Mouse (Mus musculus) olfactory bulb, adult 2 months (tissue): ENCODE results near the gene Satb2. TPM values are rescaled to one million over a fixed set of nuclear protein-coding genes. Genes with fewer than 3 reads are reported as not detected.

Experiments used
- H3K27ac ChIP-seq: fragments of 200-500 bp; 2 replicates; pipeline ENCODE4 v1.5.1; 2012; ENCODE audit warnings: low read depth, low read length; ENCODE audit not compliant: insufficient read depth
- H3K4me1 ChIP-seq: fragments of 200-500 bp; 2 replicates; pipeline ENCODE4 v1.6.1; 2012; ENCODE audit warnings: low read length; ENCODE audit not compliant: control insufficient read depth, insufficient read depth
- H3K4me3 ChIP-seq: fragments of 200-500 bp; 2 replicates; pipeline ENCODE4 v1.5.1; 2012; ENCODE audit warnings: mild to moderate bottlenecking, low read depth, low read length, moderate library complexity; ENCODE audit not compliant: insufficient read depth
- CTCF ChIP-seq: fragments of 200-500 bp; IDR thresholded peaks from 2 replicates; pipeline ENCODE4 v1.5.1; 2012; ENCODE audit warnings: low read depth, mild to moderate bottlenecking, low read length, moderate library complexity; ENCODE audit not compliant: insufficient read depth
- POLR2A ChIP-seq: fragments of 200-500 bp; IDR thresholded peaks from 2 replicates; pipeline ENCODE4 v1.6.1; 2012; ENCODE audit warnings: mild to moderate bottlenecking, low read depth, low read length, moderate library complexity; ENCODE audit not compliant: insufficient read depth
- WGBS: fragments of 180-500 bp; shearing (Covaris S2); methylation state at CpG from one replicate; pipeline ENCODE4 v1.1.7; 2018; 5-methylcytosine and 5-hydroxymethylcytosine counted together
- polyA plus RNA-seq: library from polyadenylated mRNA; stranded (reverse); fragments of >200 nt; gene quantifications from 2 replicates; pipeline ENCODE4 v1.2.4, GENCODE M21; 2012; ENCODE audit warnings: low replicate concordance; ENCODE audit not compliant: missing spikeins, insufficient read depth, insufficient read length

Satb2 gene
- polyA plus RNA-seq, 1 experiment, result not detected

DNA sequence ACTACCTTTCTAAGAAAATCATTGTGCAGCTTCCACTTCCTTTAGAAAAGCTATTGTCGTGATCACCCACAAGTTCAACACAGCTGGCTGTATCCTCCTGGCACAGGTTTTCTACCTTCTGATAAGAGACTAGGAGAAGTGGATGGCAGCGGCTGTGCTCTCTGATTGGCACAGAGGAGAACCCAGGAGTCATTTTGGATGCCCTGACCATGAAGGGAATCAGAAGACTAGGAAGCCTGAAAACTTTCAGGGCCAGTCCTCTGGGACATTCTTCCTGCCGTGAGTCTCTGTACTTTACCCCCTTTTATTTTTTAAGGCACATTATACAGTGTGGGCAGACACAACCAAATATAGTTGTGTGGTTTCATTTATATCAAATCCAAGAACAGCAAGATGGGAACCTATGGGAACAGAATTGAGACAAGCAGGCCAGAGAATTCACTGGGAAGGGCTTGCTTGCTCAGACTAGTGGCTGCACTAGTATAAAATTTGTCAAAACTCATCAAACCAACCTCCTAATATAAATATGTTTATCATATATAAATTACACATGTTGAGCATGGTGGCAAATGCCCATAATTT, 77.7 kb downstream of the Satb2 start:
- no peak overlapping the region for H3K4me3 ChIP-seq
- no peak for TF ChIP-seq POLR2A
- no peak for TF ChIP-seq CTCF
- H3K27ac ChIP-seq, result no peak overlapping the region
- H3K4me1 ChIP-seq, result no peaks in the 10 kb centered on the region
- WGBS, result 87% methylated on average over 3 of the region's 3 CpGs

DNA sequence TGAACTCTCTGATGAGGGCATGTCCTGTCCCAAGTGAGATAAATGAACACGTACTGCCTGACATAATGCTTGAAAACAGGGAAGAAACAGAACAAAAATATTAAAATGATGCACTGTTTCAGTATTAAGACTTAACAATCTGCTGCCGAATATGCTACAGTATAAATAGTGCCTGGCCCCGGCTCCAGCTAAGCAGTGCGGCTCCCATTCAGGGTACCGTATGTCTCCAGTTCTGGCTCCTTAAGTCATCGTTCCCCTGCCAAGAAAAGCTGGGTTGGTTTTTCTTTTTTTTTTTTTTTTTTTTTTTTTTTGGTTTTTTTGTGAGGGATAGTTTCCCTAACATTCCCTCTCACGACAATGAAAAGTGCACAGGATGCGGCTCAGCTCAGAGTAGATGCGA, 78.3 kb downstream of the Satb2 start:
- TF ChIP-seq CTCF (no peak), POLR2A (no peak)
- Histone ChIP-seq H3K4me3 (no peak overlapping the region), H3K4me1 (no peaks in the 10 kb centered on the region), H3K27ac (no peak overlapping the region)
- 82% methylated on average over 9 of the region's 9 CpGs for WGBS

DNA sequence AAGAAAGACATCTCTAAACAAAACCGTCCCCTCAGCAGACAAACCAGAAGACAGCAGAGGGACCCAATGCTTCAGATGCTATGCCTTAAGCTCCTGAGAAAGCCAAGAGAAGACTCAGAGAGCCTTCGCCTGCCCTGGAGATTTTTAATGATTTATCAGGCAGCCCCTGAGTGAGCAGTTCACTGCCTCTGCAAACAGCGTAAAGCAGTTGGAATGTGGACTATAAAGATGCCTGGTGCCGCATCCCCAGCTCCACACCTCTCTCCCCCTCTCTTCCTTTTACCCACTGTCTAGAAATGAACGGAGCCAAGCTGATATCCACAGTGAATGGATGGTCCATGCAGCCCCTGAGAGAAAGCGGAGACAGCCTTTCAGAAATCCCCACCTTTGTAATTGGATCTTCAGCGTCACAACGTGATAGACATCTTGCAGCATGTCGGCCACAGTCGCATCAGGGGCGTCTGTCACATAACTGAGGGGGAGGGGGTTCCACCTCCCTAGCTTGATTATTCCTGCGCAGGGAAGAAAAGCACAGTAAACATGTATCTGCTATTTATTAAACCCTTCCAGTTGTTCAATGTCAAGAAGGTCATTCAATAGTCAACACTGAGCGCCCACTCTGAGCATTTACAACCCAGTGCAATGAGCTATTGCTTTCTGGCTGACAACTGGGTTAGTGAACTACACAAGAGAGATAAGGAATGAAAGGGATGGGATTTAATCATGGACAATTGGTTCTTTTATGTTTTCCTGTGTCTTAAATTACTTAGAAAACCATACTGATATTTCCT, 79.6 kb downstream of the Satb2 start:
- no peak overlapping the region for H3K4me3 ChIP-seq
- TF ChIP-seq POLR2A, result no peak
- TF ChIP-seq CTCF, result no peak
- 88% methylated on average over 13 of the region's 13 CpGs for WGBS
- no peak overlapping the region for H3K27ac ChIP-seq
- no peaks in the 10 kb centered on the region for H3K4me1 ChIP-seq

DNA sequence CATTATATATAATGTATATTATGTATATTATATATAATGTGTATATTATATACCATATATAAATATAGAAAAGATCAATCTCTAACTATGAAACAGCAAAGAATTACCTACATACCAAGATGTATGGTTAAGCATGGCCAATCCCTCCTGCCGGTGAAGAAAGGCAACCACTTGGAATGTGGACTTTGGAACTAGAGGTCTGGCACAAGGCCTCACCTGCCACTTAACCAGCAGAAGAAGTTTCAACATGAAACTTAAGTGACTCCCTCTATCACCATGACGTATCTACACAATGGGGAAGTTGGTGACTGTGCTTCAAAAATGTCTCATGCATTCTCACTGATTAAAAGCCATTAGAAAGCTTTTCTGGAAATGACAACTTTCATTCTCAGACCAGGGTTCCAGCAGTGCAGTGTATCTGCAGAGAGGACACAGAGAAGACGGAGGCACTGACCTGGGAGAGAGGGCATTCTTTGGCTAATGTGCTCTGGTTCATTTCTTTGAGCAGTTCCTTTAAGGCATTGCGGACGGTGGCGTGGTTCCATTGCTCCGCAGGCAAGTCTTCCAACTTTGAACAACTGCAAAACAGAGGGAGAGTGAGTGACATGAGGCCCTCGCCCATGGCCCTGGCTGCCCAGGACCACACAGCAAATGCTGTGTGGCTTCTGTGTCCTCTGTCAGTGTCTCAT, 80.8 kb downstream of the Satb2 start:
- H3K4me1 ChIP-seq, result no peaks in the 10 kb centered on the region
- TF ChIP-seq CTCF, result no peak
- H3K4me3 ChIP-seq, result no peak overlapping the region
- 93% methylated on average over 8 of the region's 8 CpGs for WGBS
- H3K27ac ChIP-seq, result no peak overlapping the region

DNA sequence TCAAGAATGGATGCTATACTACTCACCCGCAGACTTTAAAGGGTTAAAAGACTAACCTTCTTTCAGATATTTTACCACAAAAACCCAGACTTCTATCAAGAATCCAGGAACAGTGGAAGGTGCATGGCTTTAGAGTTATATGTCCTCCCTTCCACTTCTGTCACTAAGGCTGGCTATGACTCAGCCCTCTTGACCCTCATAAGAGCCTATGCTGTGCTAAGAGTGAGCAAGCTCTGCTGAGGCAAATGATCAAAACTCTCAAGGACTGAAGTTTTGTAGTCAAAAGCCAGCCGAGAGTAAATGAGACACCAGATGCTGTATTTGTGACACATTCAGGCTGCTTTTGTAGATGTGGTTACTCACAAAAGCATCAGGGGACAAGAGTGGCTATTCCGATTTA, 81.8 kb downstream of the Satb2 start:
- WGBS, result 90% methylated on average over 3 of the region's 3 CpGs
- no peak overlapping the region for H3K4me3 ChIP-seq
- H3K27ac ChIP-seq, result no peak overlapping the region
- H3K4me1 ChIP-seq, result no peaks in the 10 kb centered on the region
- TF ChIP-seq POLR2A (no peak), CTCF (no peak)

DNA sequence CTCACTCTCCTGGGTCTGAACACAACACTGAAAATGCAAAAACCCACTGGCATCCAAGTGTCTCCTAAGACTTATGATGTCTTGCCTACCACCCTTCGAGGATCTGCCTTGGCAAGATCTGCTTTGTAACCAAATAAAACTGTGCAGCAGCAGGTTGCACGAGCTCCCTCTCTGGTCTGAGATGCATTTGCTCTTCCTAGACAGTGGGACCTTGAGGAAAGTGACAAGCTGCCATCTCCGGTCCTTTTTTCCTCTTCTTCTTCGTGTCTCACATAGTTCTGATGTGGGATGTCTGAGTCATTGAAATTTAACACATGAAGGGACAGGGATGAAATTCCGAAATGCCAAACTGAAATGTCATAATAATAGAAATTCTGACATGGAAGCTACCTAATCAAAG, 85.7 kb downstream of the Satb2 start:
- TF ChIP-seq CTCF (no peak), POLR2A (no peak)
- Histone ChIP-seq H3K27ac (no peak overlapping the region), H3K4me1 (no peaks in the 10 kb centered on the region), H3K4me3 (no peak overlapping the region)
- WGBS, result 89% methylated on average over 5 of the region's 5 CpGs

DNA sequence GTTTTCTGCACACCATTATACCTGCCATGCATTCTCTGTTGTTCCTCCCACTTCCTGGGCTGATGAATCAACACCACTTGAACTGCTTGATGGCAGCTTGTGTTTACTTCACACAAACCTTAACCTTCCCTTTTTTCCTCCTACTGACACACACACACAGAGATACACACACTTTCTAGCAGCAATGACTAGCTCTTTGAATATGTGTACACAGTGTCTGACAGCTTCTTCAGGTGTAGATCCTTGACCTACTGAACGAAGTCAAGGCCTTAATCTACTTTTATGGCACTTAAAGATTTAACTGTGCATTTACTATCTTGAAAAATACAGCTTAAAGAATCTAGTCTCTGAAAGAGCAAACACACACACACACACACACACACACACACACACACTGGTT, 89.5 kb downstream of the Satb2 start:
- 94% methylated on average over 1 of the region's 1 CpGs for WGBS
- Histone ChIP-seq H3K4me3 (no peak overlapping the region), H3K27ac (no peak overlapping the region), H3K4me1 (no peaks in the 10 kb centered on the region)
- TF ChIP-seq CTCF (no peak), POLR2A (no peak)

DNA sequence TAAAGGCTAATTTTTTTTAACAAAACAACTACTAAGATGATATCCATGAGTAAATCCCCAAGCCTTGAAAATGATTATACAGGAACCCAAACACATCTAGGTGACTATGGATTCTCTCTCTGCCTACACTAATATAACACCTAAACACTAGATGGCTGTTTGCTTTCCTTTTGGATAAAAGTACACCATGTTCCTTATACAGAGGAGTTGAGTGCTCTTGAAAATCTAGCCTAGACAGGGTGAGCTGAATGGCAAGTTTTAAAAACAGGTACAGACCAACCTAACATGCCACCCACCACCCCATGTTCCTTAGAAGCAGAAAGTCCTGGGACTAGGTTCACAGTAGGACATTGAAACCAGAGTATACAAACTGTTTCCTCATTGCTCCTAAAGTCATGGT, 90.9 kb downstream of the Satb2 start:
- H3K4me1 ChIP-seq, result no peaks in the 10 kb centered on the region
- TF ChIP-seq CTCF (no peak), POLR2A (no peak)
- H3K27ac ChIP-seq, result no peak overlapping the region
- H3K4me3 ChIP-seq, result no peak overlapping the region

DNA sequence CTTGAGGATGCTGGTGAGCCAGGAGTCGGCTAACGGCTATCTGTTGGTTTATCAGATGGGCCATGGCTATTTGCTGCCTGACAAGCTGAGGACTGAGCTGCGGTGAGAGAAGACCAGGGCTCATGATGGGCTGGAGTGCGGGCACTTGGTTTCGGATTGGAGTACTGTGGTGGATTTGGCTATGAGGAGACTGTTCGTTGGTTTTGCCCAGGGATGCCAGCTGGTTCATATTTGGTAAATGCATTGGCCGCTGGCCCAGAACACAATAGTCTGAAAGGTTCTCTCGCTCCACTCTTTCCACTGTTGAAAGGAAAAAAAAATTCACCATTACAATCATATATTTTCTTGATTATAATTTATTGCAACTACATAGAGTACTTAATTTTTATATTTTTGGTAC, 107.0 kb downstream of the Satb2 start:
- H3K27ac ChIP-seq, result no peak overlapping the region
- TF ChIP-seq CTCF (no peak), POLR2A (no peak)
- 87% methylated on average over 8 of the region's 8 CpGs for WGBS
- no peaks in the 10 kb centered on the region for H3K4me1 ChIP-seq
- no peak overlapping the region for H3K4me3 ChIP-seq

DNA sequence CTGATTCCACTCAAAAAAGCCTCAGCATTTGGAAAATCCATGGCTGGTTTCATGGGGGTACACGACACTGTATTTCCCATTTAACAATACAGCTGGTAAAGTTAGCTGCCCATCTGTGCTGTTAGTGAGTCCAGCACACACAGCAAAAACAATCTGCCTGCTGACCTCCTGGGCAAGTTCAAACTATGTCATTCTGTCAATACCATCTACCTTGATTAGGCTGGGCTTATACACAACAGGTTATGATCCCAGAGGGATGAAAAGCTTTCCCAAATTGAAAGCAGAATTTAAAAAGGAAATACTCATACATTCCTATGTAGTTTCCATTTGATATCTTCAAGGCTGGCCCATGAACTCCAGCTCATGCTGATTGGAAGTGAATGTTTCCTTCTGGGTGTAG, 113.2 kb downstream of the Satb2 start:
- no peak overlapping the region for H3K27ac ChIP-seq
- TF ChIP-seq CTCF (no peak), POLR2A (no peak)
- H3K4me3 ChIP-seq, result no peak overlapping the region
- H3K4me1 ChIP-seq, result no peaks in the 10 kb centered on the region
- WGBS, result 95% methylated on average over 1 of the region's 1 CpGs
